Mouse (Mus musculus): ENCODE results near the gene Cxcr1. TPM values are rescaled to one million over a fixed set of nuclear protein-coding genes. Genes with fewer than 3 reads are reported as not detected.
A peak's percentile ranks its signal among the peaks of the same experiment; 100 is the strongest.
"Not testable (repeated sequence)": the region's sequence is repeated elsewhere in the genome, so short reads cannot be mapped to it uniquely, and the experiment has no call there.

Cxcr1 gene
- polyA plus RNA-seq, 1 experiment from 2014 or later, result not detected

GRCm38 (mm10) chr1:74190471-74190870 lies 4.0 kb downstream of the Cxcr1 start:
- no peaks in the 10 kb centered on the region for H3K9me3 ChIP-seq

GRCm38 (mm10) chr1:74183006-74183405 lies 11.4 kb downstream of the Cxcr1 start:
- Histone ChIP-seq H3K27ac (no peak overlapping the region), H3K9ac (no peak overlapping the region), H3K4me1 (replicated peaks) (peaks cover 8% of the 10 kb centered on the region; the same call in 1 of the 2 replicates), H3K36me3 (no peaks in the 10 kb centered on the region), H3K4me2 (replicated peaks) (no peak overlapping the region), H3K4me3 (replicated peaks) (no peak overlapping the region), H3K27me3 (replicated peaks) (no peaks in the 10 kb centered on the region), H3K9me3 (no peaks in the 10 kb centered on the region)
- no peak for ATAC-seq
- WGBS, result 65% methylated on average over 2 of the region's 2 CpGs

More at GRCm38 (mm10) chr1:74190471-74190870, 4.0 kb downstream of the Cxcr1 start:
- WGBS, result 85% methylated on average over 7 of the region's 7 CpGs
- no peak for ATAC-seq
- no peak overlapping the region for H3K27ac ChIP-seq
- H3K4me1 ChIP-seq (replicated peaks), result no peaks in the 10 kb centered on the region
- H3K4me3 ChIP-seq (replicated peaks), result no peak overlapping the region
- no peaks in the 10 kb centered on the region for H3K27me3 ChIP-seq (replicated peaks)
- no peak overlapping the region for H3K9ac ChIP-seq
- H3K4me2 ChIP-seq (replicated peaks), result no peak overlapping the region
- H3K36me3 ChIP-seq, result no peaks in the 10 kb centered on the region

- ATAC-seq, result 0 out of 2 replicates have a peak, but pooled peaks have one; percentile 51
- Histone ChIP-seq H3K4me1 (replicated peaks) (peaks cover 8% of the 10 kb centered on the region; the same call in 1 of the 2 replicates), H3K9ac (no peak overlapping the region), H3K4me3 (replicated peaks) (no peak overlapping the region), H3K4me2 (replicated peaks) (no peak overlapping the region), H3K36me3 (no peaks in the 10 kb centered on the region), H3K27ac (no peak overlapping the region), H3K27me3 (replicated peaks) (no peaks in the 10 kb centered on the region), H3K9me3 (no peaks in the 10 kb centered on the region)
- WGBS, result 50% methylated on average over 2 of the region's 2 CpGs
Measured at GRCm38 (mm10) chr1:74181462-74181861, 13.0 kb downstream of the Cxcr1 start.

GRCm38 (mm10) chr1:74179624-74180408 lies 14.6 kb downstream of the Cxcr1 start:
- Histone ChIP-seq H3K36me3 (no peaks in the 10 kb centered on the region), H3K4me1 (replicated peaks) (peaks cover 8% of the 10 kb centered on the region; the same call in 1 of the 2 replicates), H3K4me2 (replicated peaks) (no peak overlapping the region), H3K4me3 (replicated peaks) (no peak overlapping the region), H3K27me3 (replicated peaks) (no peaks in the 10 kb centered on the region), H3K9me3 (no peaks in the 10 kb centered on the region), H3K9ac (no peak overlapping the region), H3K27ac (peak overlapping the region; percentile 56)
- ATAC-seq, result peak; percentile 84
- WGBS, result 46% methylated on average over 9 of the region's 9 CpGs

- H3K4me1 ChIP-seq (replicated peaks), result peaks cover 8% of the 10 kb centered on the region; the same call in 1 of the 2 replicates
- no peak for ATAC-seq
- H3K27ac ChIP-seq, result no peak overlapping the region
- H3K9me3 ChIP-seq, result no peaks in the 10 kb centered on the region
- H3K27me3 ChIP-seq (replicated peaks), result no peaks in the 10 kb centered on the region
- WGBS, result 68% methylated on average over 3 of the region's 3 CpGs
- no peaks in the 10 kb centered on the region for H3K36me3 ChIP-seq
- H3K9ac ChIP-seq, result no peak overlapping the region
- H3K4me3 ChIP-seq (replicated peaks), result no peak overlapping the region
- H3K4me2 ChIP-seq (replicated peaks), result no peak overlapping the region
Measured at GRCm38 (mm10) chr1:74178618-74179017, 15.8 kb downstream of the Cxcr1 start.

- WGBS, result 40% methylated on average over 4 of the region's 4 CpGs
- peak; percentile 56 for ATAC-seq
- H3K36me3 ChIP-seq, result no peaks in the 10 kb centered on the region
- no peak overlapping the region for H3K27ac ChIP-seq
- H3K4me3 ChIP-seq (replicated peaks), result no peak overlapping the region
- no peak overlapping the region for H3K4me2 ChIP-seq (replicated peaks)
- H3K4me1 ChIP-seq (replicated peaks), result peaks cover 5% of the 10 kb centered on the region; the same call in 1 of the 2 replicates
- H3K9me3 ChIP-seq, result no peaks in the 10 kb centered on the region
- H3K27me3 ChIP-seq (replicated peaks), result no peaks in the 10 kb centered on the region
- no peak overlapping the region for H3K9ac ChIP-seq
Measured at GRCm38 (mm10) chr1:74175731-74176130, 18.7 kb downstream of the Cxcr1 start.

- no peak for ATAC-seq
- no peak overlapping the region for H3K4me3 ChIP-seq (replicated peaks)
- no peak overlapping the region for H3K4me2 ChIP-seq (replicated peaks)
- H3K9me3 ChIP-seq, result no peaks in the 10 kb centered on the region
- 81% methylated on average over 3 of the region's 3 CpGs for WGBS
- no peak overlapping the region for H3K27ac ChIP-seq
- H3K27me3 ChIP-seq (replicated peaks), result no peaks in the 10 kb centered on the region
- H3K36me3 ChIP-seq, result no peaks in the 10 kb centered on the region
- H3K9ac ChIP-seq, result no peak overlapping the region
- no peaks in the 10 kb centered on the region for H3K4me1 ChIP-seq (replicated peaks)
Measured at GRCm38 (mm10) chr1:74172722-74173121, 21.7 kb downstream of the Cxcr1 start.

- WGBS, result 79% methylated on average over 3 of the region's 3 CpGs
- ATAC-seq, result no peak
- Histone ChIP-seq H3K9me3 (no peaks in the 10 kb centered on the region), H3K4me1 (replicated peaks) (no peaks in the 10 kb centered on the region), H3K4me2 (replicated peaks) (no peak overlapping the region), H3K9ac (no peak overlapping the region), H3K27me3 (replicated peaks) (no peaks in the 10 kb centered on the region), H3K36me3 (no peaks in the 10 kb centered on the region), H3K27ac (no peak overlapping the region), H3K4me3 (replicated peaks) (no peak overlapping the region)
Measured at GRCm38 (mm10) chr1:74169721-74170120, 24.7 kb downstream of the Cxcr1 start.

GRCm38 (mm10) chr1:74167136-74167535 lies 27.3 kb downstream of the Cxcr1 start:
- Histone ChIP-seq H3K4me2 (replicated peaks) (no peak overlapping the region), H3K9ac (no peak overlapping the region), H3K36me3 (no peaks in the 10 kb centered on the region), H3K4me3 (replicated peaks) (no peak overlapping the region), H3K27ac (no peak overlapping the region), H3K4me1 (replicated peaks) (no peaks in the 10 kb centered on the region), H3K9me3 (no peaks in the 10 kb centered on the region), H3K27me3 (replicated peaks) (no peaks in the 10 kb centered on the region)
- ATAC-seq, result no peak
- 75% methylated on average over 5 of the region's 5 CpGs for WGBS

- no peak overlapping the region for H3K4me2 ChIP-seq (replicated peaks)
- H3K4me3 ChIP-seq (replicated peaks), result no peak overlapping the region
- no peak for ATAC-seq
- H3K9me3 ChIP-seq, result no peaks in the 10 kb centered on the region
- no peaks in the 10 kb centered on the region for H3K36me3 ChIP-seq
- no peak overlapping the region for H3K9ac ChIP-seq
- no peak overlapping the region for H3K27ac ChIP-seq
- H3K4me1 ChIP-seq (replicated peaks), result 0 out of 2 replicates have a peak, but pooled peaks cover 2% of the 10 kb centered on the region
- H3K27me3 ChIP-seq (replicated peaks), result no peaks in the 10 kb centered on the region
- whole genome bisulfite sequencing, result 66% methylated on average over 2 of the region's 2 CpGs
Measured at GRCm38 (mm10) chr1:74160036-74160435, 34.4 kb downstream of the Cxcr1 start.

- ATAC-seq; H3K4me3 ChIP-seq (replicated peaks); H3K4me2 ChIP-seq (replicated peaks); H3K27ac ChIP-seq; H3K4me1 ChIP-seq (replicated peaks); H3K27me3 ChIP-seq (replicated peaks); H3K9me3 ChIP-seq; H3K36me3 ChIP-seq; H3K9ac ChIP-seq: not testable (repeated sequence)
- WGBS, result 78% methylated on average over 5 of the region's 5 CpGs
Measured at GRCm38 (mm10) chr1:74159613-74160012, 34.8 kb downstream of the Cxcr1 start.

- Histone ChIP-seq H3K4me2 (replicated peaks) (no peak overlapping the region), H3K4me1 (replicated peaks) (peaks cover 8% of the 10 kb centered on the region; the same call in 1 of the 2 replicates), H3K27me3 (replicated peaks) (no peaks in the 10 kb centered on the region), H3K27ac (no peak overlapping the region), H3K4me3 (replicated peaks) (no peak overlapping the region), H3K9me3 (no peaks in the 10 kb centered on the region), H3K36me3 (no peaks in the 10 kb centered on the region), H3K9ac (no peak overlapping the region)
- WGBS, result 67% methylated on average over 14 of the region's 14 CpGs
- ATAC-seq, result no peak
Measured at GRCm38 (mm10) chr1:74156381-74156910, 38.0 kb downstream of the Cxcr1 start.
